Mouse (Mus musculus): ENCODE measurements at regions not wholly inside any gene's neighbourhood (a gene's known extent, or its start where the extent isn't known, plus 50 kb on each side); places are given as distances from the start of the nearest gene placed in this dataset.

- TF ChIP-seq CTCF (IDR thresholded peaks at IDR 0.05; ENCODE audit: low read depth, low read length) (no peak), TAL1 (conservative IDR thresholded peaks at IDR 0.05; ENCODE audit: low read depth, low read length) (no peak)
These were observed 70.2 kb upstream of the Plcl2 start for GRCm38 (mm10) chr17:50438960-50439359.

All from G1E (cell line).